Mouse (Mus musculus) stomach, postnatal 0 days (tissue): ENCODE measurements around the gene Olfr986.

ENCODE experiments used
- CTCF ChIP-seq: IDR thresholded peaks from 2 replicates; pipeline ENCODE4 v1.5.1; 2016; ENCODE audit warnings: antibody characterized with exemption, low read depth, mild to moderate bottlenecking, moderate library complexity
- EP300 ChIP-seq: optimal IDR thresholded peaks from 2 replicates; pipeline ENCODE3; 2016; ENCODE audit warnings: antibody characterized with exemption

- TF ChIP-seq CTCF = no peak
- TF ChIP-seq EP300 = no peak
Measured at GRCm38 (mm10) chr9:40214058-40214457, 33.3 kb downstream of the Olfr986 start.
